Mouse (Mus musculus): Measurements from ENCODE around the gene Spg11. TPM values are rescaled to one million over a fixed set of nuclear protein-coding genes. Genes with fewer than 3 reads are reported as not detected.

Spg11 gene
- polyA plus RNA-seq, 1 experiment = 5.8 TPM

- H3ac ChIP-seq (ENCODE audit: control insufficient read depth, insufficient read length) = no peak overlapping the region
- no peak overlapping the region for H3K4me3 ChIP-seq
- H3K27me3 ChIP-seq (ENCODE audit: control insufficient read depth, insufficient read depth, insufficient read length) = no peaks in the 10 kb centered on the region
- H3K79me2 ChIP-seq (ENCODE audit: control insufficient read depth, insufficient read depth) = peaks cover 37% of the 10 kb centered on the region
- TF ChIP-seq TCF12 (IDR thresholded peaks at IDR 0.05; ENCODE audit: insufficient read depth, poor library complexity, severe bottlenecking) = no peak
- TF ChIP-seq TCF3 (IDR thresholded peaks at IDR 0.05; ENCODE audit: insufficient read length, low read depth) = no peak
- TF ChIP-seq MAX (IDR thresholded peaks at IDR 0.05; ENCODE audit: low read depth) = no peak
- TF ChIP-seq E2F4 (IDR thresholded peaks at IDR 0.05; ENCODE audit: insufficient read depth) = no peak
- TF ChIP-seq SRF (IDR thresholded peaks at IDR 0.05; ENCODE audit: control insufficient read depth, insufficient read length, low read depth) = no peak
- TF ChIP-seq CEBPB (IDR thresholded peaks at IDR 0.05; ENCODE audit: insufficient read depth, poor library complexity, severe bottlenecking) = no peak
- no peak for TF ChIP-seq POLR2A (IDR thresholded peaks at IDR 0.05; ENCODE audit: insufficient read length, low read depth)
- no peak for TF ChIP-seq MYOG (IDR thresholded peaks at IDR 0.05; ENCODE audit: control insufficient read depth in 1 of 3, insufficient read depth in 1 of 3, insufficient read length in 2 of 3, low read depth in 2 of 3)
- TF ChIP-seq USF1 (IDR thresholded peaks at IDR 0.05; ENCODE audit: low read depth) = no peak
- no peak for TF ChIP-seq REST (IDR thresholded peaks at IDR 0.05; ENCODE audit: insufficient read depth, insufficient read length)
- TF ChIP-seq MYOD1 (IDR thresholded peaks at IDR 0.05; ENCODE audit: control insufficient read depth in 1 of 3, insufficient read length in 2 of 3, low read depth in 2 of 3) = no peak
- TF ChIP-seq POLR2AphosphoS2 (IDR thresholded peaks at IDR 0.05; ENCODE audit: insufficient read length, low read depth) = no peak
- no peak overlapping the region for H3K4me2 ChIP-seq (ENCODE audit: low read depth)
- peaks cover 21% of the 10 kb centered on the region for H3K36me3 ChIP-seq (ENCODE audit: control insufficient read depth, insufficient read depth)
These were observed 34.7 kb upstream of the Spg11 start for GRCm38 (mm10) chr2:122152850-122153249.

- H3K79me2 ChIP-seq (ENCODE audit: control insufficient read depth, insufficient read depth) = peaks cover 39% of the 10 kb centered on the region
These were observed 33.0 kb upstream of the Spg11 start for GRCm38 (mm10) chr2:122151221-122151620.

GRCm38 (mm10) chr2:122149716-122150115 is 31.5 kb upstream of the Spg11 start:
- H3K4me2 ChIP-seq (ENCODE audit: low read depth) = peak overlapping the region; percentile 93
- peaks cover 39% of the 10 kb centered on the region for H3K79me2 ChIP-seq (ENCODE audit: control insufficient read depth, insufficient read depth)
- no peak overlapping the region for H3ac ChIP-seq (ENCODE audit: control insufficient read depth, insufficient read length)
- TF ChIP-seq TCF3 (IDR thresholded peaks at IDR 0.05; ENCODE audit: insufficient read length, low read depth) (no peak), E2F4 (IDR thresholded peaks at IDR 0.05; ENCODE audit: insufficient read depth) (no peak), SRF (IDR thresholded peaks at IDR 0.05; ENCODE audit: control insufficient read depth, insufficient read length, low read depth) (no peak)
- peak overlapping the region; percentile 91 for H3K4me3 ChIP-seq
- peaks cover 21% of the 10 kb centered on the region for H3K36me3 ChIP-seq (ENCODE audit: control insufficient read depth, insufficient read depth)
- no peaks in the 10 kb centered on the region for H3K27me3 ChIP-seq (ENCODE audit: control insufficient read depth, insufficient read depth, insufficient read length)

More at GRCm38 (mm10) chr2:122151221-122151620, 33.0 kb upstream of the Spg11 start:
- TF ChIP-seq TCF3 (IDR thresholded peaks at IDR 0.05; ENCODE audit: insufficient read length, low read depth) (no peak), POLR2AphosphoS2 (IDR thresholded peaks at IDR 0.05; ENCODE audit: insufficient read length, low read depth) (no peak), REST (IDR thresholded peaks at IDR 0.05; ENCODE audit: insufficient read depth, insufficient read length) (no peak), USF1 (IDR thresholded peaks at IDR 0.05; ENCODE audit: low read depth) (no peak), TCF12 (IDR thresholded peaks at IDR 0.05; ENCODE audit: insufficient read depth, poor library complexity, severe bottlenecking) (no peak), MAX (IDR thresholded peaks at IDR 0.05; ENCODE audit: low read depth) (no peak), CEBPB (IDR thresholded peaks at IDR 0.05; ENCODE audit: insufficient read depth, poor library complexity, severe bottlenecking) (no peak), SRF (IDR thresholded peaks at IDR 0.05; ENCODE audit: control insufficient read depth, insufficient read length, low read depth) (no peak), MYOG (IDR thresholded peaks at IDR 0.05; ENCODE audit: control insufficient read depth in 1 of 3, insufficient read depth in 1 of 3, insufficient read length in 2 of 3, low read depth in 2 of 3) (no peak), MYOD1 (IDR thresholded peaks at IDR 0.05; ENCODE audit: control insufficient read depth in 1 of 3, insufficient read length in 2 of 3, low read depth in 2 of 3) (no peak), E2F4 (IDR thresholded peaks at IDR 0.05; ENCODE audit: insufficient read depth) (no peak), POLR2A (IDR thresholded peaks at IDR 0.05; ENCODE audit: insufficient read length, low read depth) (no peak)
- Histone ChIP-seq H3K36me3 (ENCODE audit: control insufficient read depth, insufficient read depth) (peaks cover 21% of the 10 kb centered on the region), H3ac (ENCODE audit: control insufficient read depth, insufficient read length) (no peak overlapping the region), H3K27me3 (ENCODE audit: control insufficient read depth, insufficient read depth, insufficient read length) (no peaks in the 10 kb centered on the region), H3K4me2 (ENCODE audit: low read depth) (no peak overlapping the region), H3K4me3 (no peak overlapping the region)

GRCm38 (mm10) chr2:122149316-122149715 is 31.1 kb upstream of the Spg11 start:
- Histone ChIP-seq H3K27me3 (ENCODE audit: control insufficient read depth, insufficient read depth, insufficient read length) (no peaks in the 10 kb centered on the region), H3K36me3 (ENCODE audit: control insufficient read depth, insufficient read depth) (peaks cover 21% of the 10 kb centered on the region), H3K4me2 (ENCODE audit: low read depth) (peak overlapping the region; percentile 93), H3K79me2 (ENCODE audit: control insufficient read depth, insufficient read depth) (peaks cover 39% of the 10 kb centered on the region), H3K4me3 (peak overlapping the region; percentile 91), H3ac (ENCODE audit: control insufficient read depth, insufficient read length) (no peak overlapping the region)
- no peak for TF ChIP-seq SRF (IDR thresholded peaks at IDR 0.05; ENCODE audit: control insufficient read depth, insufficient read length, low read depth)
- TF ChIP-seq MAX (IDR thresholded peaks at IDR 0.05; ENCODE audit: low read depth) = no peak

GRCm38 (mm10) chr2:122148242-122148917 is 30.2 kb upstream of the Spg11 start:
- Histone ChIP-seq H3K4me3 (peak overlapping the region; percentile 91), H3K4me2 (ENCODE audit: low read depth) (peak overlapping the region; percentile 93), H3K36me3 (ENCODE audit: control insufficient read depth, insufficient read depth) (peaks cover 18% of the 10 kb centered on the region), H3K27me3 (ENCODE audit: control insufficient read depth, insufficient read depth, insufficient read length) (no peaks in the 10 kb centered on the region), H3ac (ENCODE audit: control insufficient read depth, insufficient read length) (peak overlapping the region; percentile 93), H3K79me2 (ENCODE audit: control insufficient read depth, insufficient read depth) (peaks cover 39% of the 10 kb centered on the region)
- TF ChIP-seq MAX (IDR thresholded peaks at IDR 0.05; ENCODE audit: low read depth) (no peak), CEBPB (IDR thresholded peaks at IDR 0.05; ENCODE audit: insufficient read depth, poor library complexity, severe bottlenecking) (no peak), USF1 (IDR thresholded peaks at IDR 0.05; ENCODE audit: low read depth) (no peak), MYOD1 (IDR thresholded peaks at IDR 0.05; ENCODE audit: control insufficient read depth in 1 of 3, insufficient read length in 2 of 3, low read depth in 2 of 3) (no peak), TCF3 (IDR thresholded peaks at IDR 0.05; ENCODE audit: insufficient read length, low read depth) (no peak), MYOG (IDR thresholded peaks at IDR 0.05; ENCODE audit: control insufficient read depth in 1 of 3, insufficient read depth in 1 of 3, insufficient read length in 2 of 3, low read depth in 2 of 3) (no peak), SRF (IDR thresholded peaks at IDR 0.05; ENCODE audit: control insufficient read depth, insufficient read length, low read depth) (no peak), E2F4 (IDR thresholded peaks at IDR 0.05; ENCODE audit: insufficient read depth) (no peak), POLR2AphosphoS2 (IDR thresholded peaks at IDR 0.05; ENCODE audit: insufficient read length, low read depth) (no peak), POLR2A (IDR thresholded peaks at IDR 0.05; ENCODE audit: insufficient read length, low read depth) (no peak), REST (IDR thresholded peaks at IDR 0.05; ENCODE audit: insufficient read depth, insufficient read length) (no peak), TCF12 (IDR thresholded peaks at IDR 0.05; ENCODE audit: insufficient read depth, poor library complexity, severe bottlenecking) (no peak)
